Mouse (Mus musculus) cortical plate, adult 2 months (tissue): ENCODE results near the gene Fam83e.

Experiments
- CTCF ChIP-seq: fragments of 200-500 bp; IDR thresholded peaks from 2 replicates; pipeline ENCODE4 v1.5.1; 2011; ENCODE audit warnings: mild to moderate bottlenecking, control low read depth, low read length; ENCODE audit not compliant: insufficient read depth; ENCODE audit errors: extremely low read depth
- POLR2A ChIP-seq: fragments of 200-500 bp; IDR thresholded peaks from 2 replicates; pipeline ENCODE4 v1.6.1; 2011; ENCODE audit warnings: mild to moderate bottlenecking, low read length, control low read depth; ENCODE audit not compliant: insufficient read depth; ENCODE audit errors: extremely low read depth

GRCm38 (mm10) chr7:45686841-45687240 lies 34.2 kb upstream of the Fam83e start:
- TF ChIP-seq POLR2A = no peak
- no peak for TF ChIP-seq CTCF
